Mouse (Mus musculus) thymus, adult 2 months (tissue): ENCODE data around the gene Gpr84.

Experiments
- CTCF ChIP-seq: fragments of 200-500 bp; IDR thresholded peaks from 2 replicates; pipeline ENCODE4 v1.5.1; 2012; ENCODE audit warnings: mild to moderate bottlenecking, control low read depth, low read length, moderate library complexity, borderline replicate concordance; ENCODE audit not compliant: control insufficient read depth, poor library complexity, insufficient read depth; ENCODE audit errors: extremely low read depth
- POLR2A ChIP-seq: fragments of 200-500 bp; IDR thresholded peaks from 2 replicates; pipeline ENCODE4 v1.6.1; 2012; ENCODE audit warnings: mild to moderate bottlenecking, low read length, control low read depth, moderate library complexity; ENCODE audit not compliant: control insufficient read depth, poor library complexity, insufficient read depth; ENCODE audit errors: extremely low read depth

- TF ChIP-seq POLR2A = no peak
- TF ChIP-seq CTCF = no peak
Observed at GRCm38 (mm10) chr15:103355420-103355819, 45.0 kb upstream of the Gpr84 start.
